In the genomic region with DNA sequence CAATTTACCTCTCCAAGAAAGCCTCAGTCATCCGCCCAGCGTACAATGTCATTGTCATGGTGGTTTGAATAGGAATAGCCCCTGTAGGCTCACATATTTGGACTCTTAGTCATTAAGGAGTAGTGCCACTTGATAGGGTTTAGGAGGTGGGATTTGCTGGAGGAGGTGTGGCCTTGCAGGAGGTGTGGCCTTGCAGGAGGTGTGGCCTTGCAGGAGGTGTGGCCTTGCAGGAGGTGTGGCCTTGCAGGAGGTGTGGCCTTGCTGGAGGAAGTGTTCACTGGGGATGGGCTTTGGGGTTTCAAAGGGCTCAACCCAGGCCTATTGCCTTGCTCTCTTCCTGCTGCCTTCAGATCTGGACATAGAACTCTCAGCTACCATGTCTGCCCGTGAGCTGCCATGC, we compare ENCODE assay signal across 19 mouse cellular contexts.
A peak's percentile ranks its signal among the peaks of the same experiment; 100 is the strongest.
DNase-seq lines count a peak whose midpoint lies in the region; ATAC-seq and TF ChIP-seq lines count a peak whose summit lies in the region.
"Had no signal": no experiment of that assay in that cellular context is flagged by ENCODE, and none has a peak within 500 bp of the region (broad histone marks: within the 10 kb centered on the region; RNA-seq: fewer than 3 reads in every experiment).

No protein-coding gene starts in this region.

- no peaks in the 10 kb centered on the region for H3K9me3 ChIP-seq in liver, embryonic 11.5 days (ENCODE audit: control insufficient read depth, low read length)
- no peaks in the 10 kb centered on the region for H3K9me3 ChIP-seq in liver, embryonic 12.5 days (replicated peaks)
- no peaks in the 10 kb centered on the region for H3K9me3 ChIP-seq in ES-E14 (ENCODE audit: control insufficient read depth, insufficient read depth, low read depth, low read length)
- H3K9me3 ChIP-seq in midbrain, embryonic 13.5 days: no peaks in the 10 kb centered on the region
- H3K9me3 ChIP-seq: embryonic facial prominence, embryonic 13.5 days; forebrain, embryonic 13.5 days; heart, embryonic 12.5 days; hindbrain, embryonic 12.5 days had no signal

- H3K27ac ChIP-seq in liver, embryonic 11.5 days (ENCODE audit: low read depth, low read length): no peak overlapping the region
- H3K27ac ChIP-seq in liver, embryonic 12.5 days: no peak overlapping the region
- no peak overlapping the region for H3K27ac ChIP-seq in ES-E14 (ENCODE audit: insufficient read depth, low read depth, low read length, poor library complexity, severe bottlenecking)
- H3K27ac ChIP-seq in midbrain, embryonic 13.5 days: no peak overlapping the region
- H3K27ac ChIP-seq: embryonic facial prominence, embryonic 13.5 days; forebrain, embryonic 13.5 days; hindbrain, embryonic 12.5 days had no signal

- H3K9ac ChIP-seq in liver, embryonic 11.5 days (ENCODE audit: low read depth, low read length): no peak overlapping the region
- no peak overlapping the region for H3K9ac ChIP-seq in liver, embryonic 12.5 days
- no peak overlapping the region for H3K9ac ChIP-seq in ES-E14 (ENCODE audit: insufficient read depth, low read depth, low read length, poor library complexity, severe bottlenecking)
- H3K9ac ChIP-seq in midbrain, embryonic 13.5 days (replicated peaks): no peak overlapping the region
- H3K9ac ChIP-seq: embryonic facial prominence, embryonic 13.5 days; forebrain, embryonic 13.5 days; forebrain, postnatal 0 days; heart, embryonic 12.5 days; hindbrain, embryonic 12.5 days had no signal

- no peak for DNase-seq in liver, embryonic 11.5 days (ENCODE audit: low spot score)
- DNase-seq in ES-E14 (ENCODE audit: low read depth, low spot score) (peak; percentile 51), ZHBTc4 (ENCODE audit: low read depth, low spot score) (peak; percentile 80)
- DNase-seq in heart, postnatal 14 days: no peak
- DNase-seq in layer of hippocampus, adult 9-11 months: no peak
- DNase-seq: adrenal gland, postnatal 10 days; cerebellum, adult 11 months; cerebellum, adult 9-10 months; cerebellum, postnatal 36 days; forebrain, postnatal 0 days; gastrocnemius, postnatal 14 days; heart, postnatal 36 days had no signal

- in situ Hi-C loops in ES-E14 (cut with MboI; ENCODE audit: low sequenced_read_pairs in 2 of 2, unreplicated experiment in 2 of 2): no loop called here

- 0 out of 2 replicates have a peak, but pooled peaks have one; percentile 36 for ATAC-seq in liver, embryonic 11.5 days (replicated peaks; ENCODE audit: low FRiP score)
- ATAC-seq in liver, embryonic 12.5 days: no peak
- no peak for ATAC-seq in midbrain, embryonic 13.5 days
- ATAC-seq: forebrain, embryonic 13.5 days; forebrain, postnatal 0 days; hindbrain, embryonic 16.5 days had no signal

- WGBS in liver, embryonic 11.5 days: 90% methylated on average over 3 of the region's 3 CpGs
- WGBS in liver, embryonic 12.5 days (ENCODE audit: insufficient replicate concordance): 78% methylated on average over 3 of the region's 3 CpGs
- 87% methylated on average over 3 of the region's 3 CpGs for WGBS in midbrain, embryonic 13.5 days

- no peak overlapping the region for H3K4me3 ChIP-seq in liver, embryonic 11.5 days (ENCODE audit: low read depth, low read length)
- no peak overlapping the region for H3K4me3 ChIP-seq in liver, embryonic 12.5 days
- no peak overlapping the region for H3K4me3 ChIP-seq in ES-E14 (ENCODE audit: insufficient read depth in 1 of 2, low read depth in 1 of 2, low read length in 2 of 2, poor library complexity in 1 of 2, severe bottlenecking in 1 of 2)
- H3K4me3 ChIP-seq in midbrain, embryonic 13.5 days (replicated peaks): no peak overlapping the region
- H3K4me3 ChIP-seq: embryonic facial prominence, embryonic 13.5 days; forebrain, embryonic 13.5 days; heart, embryonic 12.5 days; hindbrain, embryonic 12.5 days had no signal

- H3K27me3 ChIP-seq in liver, embryonic 11.5 days (replicated peaks; ENCODE audit: control insufficient read depth, insufficient read depth, low read length): no peaks in the 10 kb centered on the region
- H3K27me3 ChIP-seq in liver, embryonic 12.5 days (replicated peaks): no peaks in the 10 kb centered on the region
- no peaks in the 10 kb centered on the region for H3K27me3 ChIP-seq in midbrain, embryonic 13.5 days
- H3K27me3 ChIP-seq: embryonic facial prominence, embryonic 13.5 days; forebrain, embryonic 13.5 days; heart, embryonic 12.5 days; hindbrain, embryonic 12.5 days had no signal

- no peak overlapping the region for H3K4me2 ChIP-seq in liver, embryonic 11.5 days
- no peak overlapping the region for H3K4me2 ChIP-seq in liver, embryonic 12.5 days
- H3K4me2 ChIP-seq in midbrain, embryonic 13.5 days (replicated peaks): no peak overlapping the region
- H3K4me2 ChIP-seq: embryonic facial prominence, embryonic 13.5 days; forebrain, embryonic 13.5 days; heart, embryonic 12.5 days; hindbrain, embryonic 12.5 days had no signal

- H3K36me3 ChIP-seq in liver, embryonic 11.5 days (ENCODE audit: control insufficient read depth, insufficient read depth, low read length): no peaks in the 10 kb centered on the region
- H3K36me3 ChIP-seq in liver, embryonic 12.5 days: no peaks in the 10 kb centered on the region
- H3K36me3 ChIP-seq in ES-E14 (ENCODE audit: control insufficient read depth, insufficient read depth, low read length, poor library complexity, severe bottlenecking): no peaks in the 10 kb centered on the region
- no peaks in the 10 kb centered on the region for H3K36me3 ChIP-seq in midbrain, embryonic 13.5 days
- H3K36me3 ChIP-seq: embryonic facial prominence, embryonic 13.5 days; heart, embryonic 12.5 days; hindbrain, embryonic 12.5 days had no signal

- intact Hi-C loops in heart, postnatal 14 days (cut with DNase I): no loop called here

- peaks cover 8% of the 10 kb centered on the region for H3K4me1 ChIP-seq in liver, embryonic 11.5 days (replicated peaks; ENCODE audit: control insufficient read depth, insufficient read depth, low read length)
- H3K4me1 ChIP-seq in liver, embryonic 12.5 days: peaks cover 9% of the 10 kb centered on the region
- H3K4me1 ChIP-seq in ES-E14 (ENCODE audit: control insufficient read depth in 2 of 2, insufficient read depth in 2 of 2, low read length in 2 of 2, poor library complexity in 1 of 2): peaks cover 3 to 5% of the 10 kb centered on the region in 2 experiments; a peak in 1 of 4 replicates
- peaks cover 11% of the 10 kb centered on the region for H3K4me1 ChIP-seq in midbrain, embryonic 13.5 days (replicated peaks)
- H3K4me1 ChIP-seq: embryonic facial prominence, embryonic 13.5 days had no signal

TF ChIP-seq in ES-E14, 5 proteins besides CTCF, POLR2A, EP300 and RAD21:
- TF ChIP-seq ZNF384 (IDR thresholded peaks at IDR 0.05; ENCODE audit: low read depth, low read length) (no peak), HCFC1 (IDR thresholded peaks at IDR 0.05; ENCODE audit: borderline replicate concordance, insufficient read depth, low read length) (no peak), CHD2 (IDR thresholded peaks at IDR 0.05; ENCODE audit: low read depth, low read length) (no peak), ZC3H11A (IDR thresholded peaks at IDR 0.05; ENCODE audit: borderline replicate concordance, low read depth, low read length) (no peak), MAFK (IDR thresholded peaks at IDR 0.05; ENCODE audit: insufficient read depth, low read depth, low read length) (no peak)

Comparison
In these comparisons a context has a peak if more than half of its experiments do, and no peak if none do; other contexts are left out.
1. DNase-seq: peak in ES-E14 (single experiment) and ZHBTc4 (single experiment); none in liver, embryonic 11.5 days (single experiment), heart, postnatal 14 days (0 of 2) and layer of hippocampus, adult 9-11 months (single experiment).